Mouse (Mus musculus) retina, adult 2 months (tissue): ENCODE results near the gene AI987944.

Experiments
- DNase-seq: peaks from one replicate; pipeline ENCODE4 v3.0.0-alpha.2; 2012; ENCODE audit warnings: low read depth, low spot score

Gene AI987944

GRCm38 (mm10) chr7:41393048-41393971 is at the start of gene AI987944:
AI987944 (minus strand) TSS chr7:41393379.
- DNase-seq, result peak; percentile 71

GRCm38 (mm10) chr7:41394130-41394529 is 951 bp upstream of the AI987944 start:
- DNase-seq, result no peak
